13 mouse cellular contexts compared by ENCODE assay signal in the genomic region with DNA sequence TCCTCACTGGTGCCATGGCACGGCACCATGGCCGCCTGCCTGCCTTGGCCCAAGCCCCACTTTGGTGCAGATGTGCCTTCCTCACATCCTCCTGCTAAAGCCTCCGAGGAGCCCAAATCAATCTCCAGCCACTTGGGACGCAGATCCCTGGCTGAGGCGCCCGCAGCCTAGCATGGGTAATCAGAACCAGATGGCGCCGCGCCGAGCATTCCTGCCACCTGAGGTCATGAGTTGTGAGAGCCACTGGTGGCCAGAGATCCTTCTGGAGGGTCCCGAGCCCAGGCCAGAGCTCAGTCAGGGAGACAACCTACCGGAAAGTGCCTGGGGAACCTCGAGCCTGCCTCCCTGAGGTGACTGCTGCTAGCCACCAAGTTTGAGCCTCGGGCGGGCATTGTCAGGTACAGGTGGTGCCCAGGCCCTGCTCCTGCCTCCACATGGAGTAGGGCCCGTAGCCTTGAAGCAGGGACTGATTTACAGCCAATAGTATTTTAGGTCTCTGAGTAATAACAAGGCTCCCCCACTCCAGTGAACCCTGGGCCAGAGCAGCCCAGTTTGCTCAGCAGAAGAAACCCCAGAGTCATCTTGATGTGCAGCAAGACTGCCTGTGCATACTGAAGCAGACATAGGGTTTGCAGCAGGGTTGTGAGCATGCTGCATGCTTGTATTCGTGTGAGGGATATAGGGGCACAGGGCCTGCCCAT. TPM values are rescaled to one million over a fixed set of nuclear protein-coding genes. Genes with fewer than 3 reads are reported as not detected.
DNase-seq lines count a peak whose midpoint lies in the region; ATAC-seq lines count a peak whose summit lies in the region.
"Had no signal": no experiment of that assay in that cellular context is flagged by ENCODE, and none has a peak within 500 bp of the region (broad histone marks: within the 10 kb centered on the region; RNA-seq: fewer than 3 reads in every experiment).

No protein-coding gene starts in this region.

- peak overlapping the region; percentile 84 for H3K27ac ChIP-seq in limb, embryonic 13.5 days
- H3K27ac ChIP-seq: hindbrain, embryonic 15.5 days; stomach, postnatal 0 days had no signal

- peaks cover 3% of the 10 kb centered on the region; the same call in 1 of the 2 replicates for H3K36me3 ChIP-seq in limb, embryonic 13.5 days
- H3K36me3 ChIP-seq: hindbrain, embryonic 15.5 days had no signal

- 17% methylated on average over 17 of the region's 17 CpGs for WGBS in limb, embryonic 13.5 days

- peak; percentile 73 for ATAC-seq in limb, embryonic 13.5 days (ENCODE audit: low FRiP score, low read depth)

- H3K4me3 ChIP-seq in limb, embryonic 13.5 days = no peak overlapping the region; the same call in 1 of the 2 replicates
- H3K4me3 ChIP-seq: hindbrain, embryonic 15.5 days had no signal

- no peaks in the 10 kb centered on the region for H3K9me3 ChIP-seq in limb, embryonic 13.5 days
- H3K9me3 ChIP-seq: hindbrain, embryonic 15.5 days had no signal

- H3K27me3 ChIP-seq in limb, embryonic 13.5 days = no peaks in the 10 kb centered on the region
- H3K27me3 ChIP-seq: CH12.LX; hindbrain, embryonic 15.5 days had no signal

- DNase-seq in kidney, postnatal 4 days = peak; percentile 25 to 42
- DNase-seq in kidney, adult 18-20 months = no peak
- DNase-seq in embryo, embryonic 11.5 days (ENCODE audit: low read depth, low spot score) = peak; percentile 63
- peak; percentile 43 to 62 for DNase-seq in gastrocnemius, postnatal 4 days (ENCODE audit: low spot score in 2 of 2)
- DNase-seq in layer of hippocampus, postnatal 36 days = no peak
- DNase-seq in layer of hippocampus, adult 8-10 months (ENCODE audit: low spot score in 2 of 2) = no peak
- DNase-seq in frontal cortex, postnatal 10 days (ENCODE audit: low spot score in 2 of 2) = no peak
- DNase-seq: cerebellum, postnatal 25 days had no signal

- H3K4me2 ChIP-seq in limb, embryonic 13.5 days (replicated peaks) = peak overlapping the region; percentile 32
- H3K4me2 ChIP-seq: hindbrain, embryonic 15.5 days had no signal

- H3K9ac ChIP-seq in limb, embryonic 13.5 days = peak overlapping the region; percentile 19; the same call in 1 of the 2 replicates
- H3K9ac ChIP-seq: hindbrain, embryonic 15.5 days had no signal

- peaks cover 35% of the 10 kb centered on the region for H3K4me1 ChIP-seq in limb, embryonic 13.5 days

RNA-seq across cellular contexts. Expression of gene Tbx1, which starts 35.1 kb away (rescaled TPM):
- 10 to 100 TPM in 1 of 2 experiments, 1 to 10 TPM in 1; 3.9 to 10.8 TPM for total RNA-seq in gastrocnemius, postnatal 4 days (2021)
- 5.5 and 6.0 TPM in 2 replicates for polyA plus RNA-seq in limb, embryonic 13.5 days (2015; fragmentation: Nextera tagmentation; extraction: Ambion mirVana)
- 1 to 10 TPM; 1.3 to 1.5 TPM for total RNA-seq in layer of hippocampus, postnatal 36 days (2021)
- 1 to 10 TPM in 3 of 4 experiments, under 1 TPM in 1; 0.70 to 1.7 (median 1.3) TPM for total RNA-seq in layer of hippocampus, adult 8-10 months (2022)
- total RNA-seq: megakaryocyte progenitor cell, adult 5-6 weeks had no signal

RNA-seq across cellular contexts. Expression of gene Rtl10, which starts 56.7 kb away (rescaled TPM):
- 1 to 10 TPM; 6.7 to 6.8 TPM for total RNA-seq in gastrocnemius, postnatal 4 days (2021)
- polyA plus RNA-seq in limb, embryonic 13.5 days (2015; fragmentation: Nextera tagmentation; extraction: Ambion mirVana) = 5.5 and 5.9 TPM in 2 replicates
- 10 to 100 TPM; 10.0 to 11.5 TPM for total RNA-seq in layer of hippocampus, postnatal 36 days (2021)
- total RNA-seq in layer of hippocampus, adult 8-10 months (2022) = 10 to 100 TPM in 2 of 4 experiments, 1 to 10 TPM in 2; 7.9 to 11.1 (median 9.6) TPM

RNA-seq across cellular contexts. Expression of gene Gnb1l, which starts 56.9 kb away (rescaled TPM):
- total RNA-seq in gastrocnemius, postnatal 4 days (2021) = 1 to 10 TPM; 4.5 to 6.0 TPM
- 20.4 and 21.4 TPM in 2 replicates for polyA plus RNA-seq in limb, embryonic 13.5 days (2015; fragmentation: Nextera tagmentation; extraction: Ambion mirVana)
- total RNA-seq in layer of hippocampus, postnatal 36 days (2021) = 1 to 10 TPM; 6.6 to 6.9 TPM
- total RNA-seq in layer of hippocampus, adult 8-10 months (2022) = 1 to 10 TPM; 5.7 to 8.9 (median 6.5) TPM

Comparison
In these comparisons a context has a peak if more than half of its experiments do, and no peak if none do; other contexts are left out.
1. DNase-seq: peak in kidney, postnatal 4 days (2 of 2), embryo, embryonic 11.5 days (single experiment) and gastrocnemius, postnatal 4 days (2 of 2); none in kidney, adult 18-20 months (single experiment), layer of hippocampus, postnatal 36 days (0 of 2), layer of hippocampus, adult 8-10 months (0 of 2) and frontal cortex, postnatal 10 days (0 of 2).